ENCODE assay signal across 18 mouse cellular contexts in genomic region chr2:136833976-136834714, GRCm38 (mm10). TPM values are rescaled to one million over a fixed set of nuclear protein-coding genes. Genes with fewer than 3 reads are reported as not detected.
"Had no signal": no experiment of that assay in that cellular context is flagged by ENCODE, and none has a peak within 500 bp of the region (broad histone marks: within the 10 kb centered on the region; RNA-seq: fewer than 3 reads in every experiment).

No protein-coding gene starts in this region.

- H3K9me3 ChIP-seq: liver, embryonic 13.5 days; midbrain, embryonic 12.5 days; midbrain, embryonic 15.5 days; neural tube, embryonic 13.5 days had no signal

- H3K9ac ChIP-seq: liver, embryonic 13.5 days; midbrain, embryonic 12.5 days; midbrain, embryonic 15.5 days; neural tube, embryonic 13.5 days had no signal

- ATAC-seq: midbrain, embryonic 15.5 days had no signal

- H3K27me3 ChIP-seq: liver, embryonic 13.5 days; midbrain, embryonic 12.5 days; midbrain, embryonic 15.5 days; neural tube, embryonic 13.5 days had no signal

- H3K36me3 ChIP-seq: liver, embryonic 13.5 days; midbrain, embryonic 12.5 days; midbrain, embryonic 15.5 days; neural tube, embryonic 13.5 days had no signal

- DNase-seq: kidney, postnatal 14 days; kidney, postnatal 4 days; liver, embryonic 13.5 days; lung, adult 2 months; lung, postnatal 14 days; lung, postnatal 4 days; retina, postnatal 1 day; right cerebral cortex, postnatal 25 days; thymus, adult 2 months; thymus, postnatal 14 days; thymus, postnatal 4 days had no signal

- H3K4me2 ChIP-seq: liver, embryonic 13.5 days; midbrain, embryonic 12.5 days; midbrain, embryonic 15.5 days; neural tube, embryonic 13.5 days had no signal

- H3K27ac ChIP-seq: liver, embryonic 13.5 days; midbrain, embryonic 12.5 days; midbrain, embryonic 15.5 days; neural tube, embryonic 13.5 days had no signal

- H3K4me1 ChIP-seq: liver, embryonic 13.5 days; midbrain, embryonic 12.5 days; midbrain, embryonic 15.5 days; neural tube, embryonic 13.5 days had no signal

- H3K4me3 ChIP-seq: liver, embryonic 13.5 days; midbrain, embryonic 12.5 days; midbrain, embryonic 15.5 days; myocyte; neural tube, embryonic 13.5 days had no signal

RNA-seq across cellular contexts. Expression of gene AL731706.2, which starts 51.3 kb away (rescaled TPM):
- total RNA-seq: liver, adult 2 months had no signal
- polyA plus RNA-seq: liver, adult 2 months; lung, adult 2 months; spleen, adult 2 months; testis, adult 2 months; thymus, adult 2 months had no signal

RNA-seq across cellular contexts. Expression of gene AL731706.1, which starts 57.0 kb away (rescaled TPM):
- total RNA-seq: liver, adult 2 months had no signal
